11 mouse cellular contexts compared by ENCODE assay signal in the genomic region with DNA sequence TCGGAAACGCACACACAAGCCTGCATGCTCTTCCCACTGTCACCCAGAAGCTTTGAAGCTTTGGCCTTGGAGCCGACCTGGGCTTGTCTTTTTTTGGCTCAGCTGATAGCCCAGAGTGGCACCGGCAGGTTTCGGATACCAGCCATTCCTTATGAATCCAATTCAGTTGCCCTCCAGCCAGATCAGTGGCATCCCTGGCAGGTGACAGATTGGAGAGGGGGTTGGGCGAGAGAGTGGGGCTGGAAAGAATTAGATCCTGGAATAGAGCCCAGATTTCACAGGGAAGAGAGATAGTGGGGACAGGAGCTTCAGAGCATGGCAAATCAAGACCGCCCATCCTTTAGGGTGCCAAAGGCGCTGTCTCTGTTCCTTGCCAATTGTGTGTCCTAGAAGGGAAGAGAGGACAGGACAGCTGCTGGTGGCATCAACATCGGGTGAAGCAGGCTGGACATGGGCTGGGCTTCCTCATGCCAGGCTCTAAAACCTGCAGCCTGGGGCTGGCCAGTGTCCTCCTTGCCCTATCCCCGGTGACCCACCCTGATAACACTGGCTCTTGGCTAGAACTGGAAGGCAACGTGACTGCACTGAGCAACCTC. TPM values are rescaled to one million over a fixed set of nuclear protein-coding genes. Genes with fewer than 3 reads are reported as not detected.
DNase-seq lines count a peak whose midpoint lies in the region; ATAC-seq lines count a peak whose summit lies in the region.
"Had no signal": no experiment of that assay in that cellular context is flagged by ENCODE, and none has a peak within 500 bp of the region (broad histone marks: within the 10 kb centered on the region; RNA-seq: fewer than 3 reads in every experiment).

No protein-coding gene starts in this region.

- H3K27ac ChIP-seq in forebrain, embryonic 16.5 days (ENCODE audit: low read length), result peak overlapping the region; percentile 75
- H3K27ac ChIP-seq in heart, embryonic 15.5 days, result peak overlapping the region; percentile 87

- peak; percentile 54 for ATAC-seq in forebrain, embryonic 16.5 days
- ATAC-seq in heart, embryonic 15.5 days (replicated peaks; ENCODE audit: insufficient number of reproducible peaks, insufficient read depth, low FRiP score, low read depth), result peak; percentile 78
- ATAC-seq: Patski had no signal

- H3K27me3 ChIP-seq in forebrain, embryonic 16.5 days (replicated peaks; ENCODE audit: control insufficient read depth, insufficient read depth, low read length), result no peaks in the 10 kb centered on the region
- H3K27me3 ChIP-seq in heart, embryonic 15.5 days, result no peaks in the 10 kb centered on the region

- DNase-seq in adrenal gland, adult 2 months, result peak; percentile 20
- DNase-seq in adrenal gland, postnatal 10 days, result no peak
- peak; percentile 6 for DNase-seq in Muller cell, postnatal 12 days (ENCODE audit: inconsistent ontology term)
- no peak for DNase-seq in B cell, adult 2 months
- no peak for DNase-seq in thymus, postnatal 4 days
- no peak for DNase-seq in urinary bladder, postnatal 4 days (ENCODE audit: low spot score in 2 of 2)
- DNase-seq: kidney, adult 8-10 months had no signal

- no peak overlapping the region for H3K9ac ChIP-seq in forebrain, embryonic 16.5 days (replicated peaks; ENCODE audit: low read depth, low read length)
- no peak overlapping the region for H3K9ac ChIP-seq in heart, embryonic 15.5 days

- H3K9me3 ChIP-seq in forebrain, embryonic 16.5 days (ENCODE audit: control insufficient read depth, low read length), result no peaks in the 10 kb centered on the region
- H3K9me3 ChIP-seq in heart, embryonic 15.5 days (replicated peaks), result no peaks in the 10 kb centered on the region

- H3K4me2 ChIP-seq in forebrain, embryonic 16.5 days (ENCODE audit: low read length), result no peak overlapping the region
- H3K4me2 ChIP-seq in heart, embryonic 15.5 days, result peak overlapping the region; percentile 45

- 55% methylated on average over 11 of the region's 11 CpGs for WGBS in forebrain, embryonic 16.5 days
- WGBS in heart, embryonic 15.5 days, result 41% methylated on average over 11 of the region's 11 CpGs

- H3K4me1 ChIP-seq in forebrain, embryonic 16.5 days (replicated peaks; ENCODE audit: control insufficient read depth, insufficient read depth, low read length), result peaks cover 13% of the 10 kb centered on the region
- H3K4me1 ChIP-seq in heart, embryonic 15.5 days (replicated peaks), result peaks cover 22% of the 10 kb centered on the region

- H3K4me3 ChIP-seq in forebrain, embryonic 16.5 days (replicated peaks; ENCODE audit: low read length), result no peak overlapping the region
- no peak overlapping the region for H3K4me3 ChIP-seq in heart, embryonic 15.5 days

- H3K36me3 ChIP-seq in forebrain, embryonic 16.5 days (ENCODE audit: control insufficient read depth, insufficient read depth), result no peaks in the 10 kb centered on the region
- H3K36me3 ChIP-seq in heart, embryonic 15.5 days, result no peaks in the 10 kb centered on the region

RNA-seq across cellular contexts. Expression of gene Abcc8, which starts 17.6 kb away (rescaled TPM):
- 1 to 10 TPM; 1.7 to 3.3 TPM for total RNA-seq in adrenal gland, adult 2 months (2021)
- polyA plus RNA-seq in adrenal gland, adult 2 months (2012; rRNA removed), result 1.3 and 1.7 TPM in 2 replicates
- 1 to 10 TPM in 1 of 2 experiments, under 1 TPM in 1; 0.78 to 1.7 TPM for total RNA-seq in adrenal gland, postnatal 10 days (2021)
- 33.2 and 34.3 TPM in 2 replicates for polyA plus RNA-seq in forebrain, embryonic 16.5 days (2015; fragmentation: Nextera tagmentation; extraction: Ambion mirVana)
- polyA plus RNA-seq in heart, embryonic 15.5 days (2015; fragmentation: Nextera tagmentation; extraction: Ambion mirVana), result 18.1 and 20.0 TPM in 2 replicates
- total RNA-seq: common myeloid progenitor, adult 5-6 weeks had no signal
- polyA plus RNA-seq: Patski had no signal

Comparison
In these comparisons a context has a peak if more than half of its experiments do, and no peak if none do; other contexts are left out.
1. DNase-seq: peak in adrenal gland, adult 2 months (single experiment) and Muller cell, postnatal 12 days (single experiment); none in adrenal gland, postnatal 10 days (single experiment), B cell, adult 2 months (0 of 2), thymus, postnatal 4 days (single experiment) and urinary bladder, postnatal 4 days (0 of 2).